In genomic region chr1:134517841-134518240, GRCm38 (mm10) we compare ENCODE assay signal across 17 mouse cellular contexts. TPM values are rescaled to one million over a fixed set of nuclear protein-coding genes. Genes with fewer than 3 reads are reported as not detected.
"Had no signal": no experiment of that assay in that cellular context is flagged by ENCODE, and none has a peak within 500 bp of the region (broad histone marks: within the 10 kb centered on the region; RNA-seq: fewer than 3 reads in every experiment).

No protein-coding gene starts in this region.

RNA-seq across cellular contexts. Expression of gene Mgat4e, which starts 31.6 kb away (rescaled TPM):
- polyA plus RNA-seq: cortical plate, adult 2 months; embryonic facial prominence, embryonic 10.5 days; embryonic facial prominence, embryonic 11.5 days; embryonic facial prominence, embryonic 13.5 days; embryonic facial prominence, embryonic 14.5 days; embryonic facial prominence, embryonic 15.5 days; erythroblast, embryonic 14.5 days; forebrain, embryonic 10.5 days; forebrain, embryonic 11.5 days; forebrain, embryonic 12.5 days; forebrain, embryonic 13.5 days; forebrain, embryonic 14.5 days; forebrain, embryonic 15.5 days; forebrain, embryonic 16.5 days; forebrain, postnatal 0 days; frontal cortex, adult 2 months; heart, adult 2 months had no signal
